Mouse (Mus musculus) heart, postnatal 0 days (tissue): ENCODE results near the gene Apln.

Experiments used
- CTCF ChIP-seq: IDR thresholded peaks from 2 replicates; pipeline ENCODE4 v1.5.1; 2016; ENCODE audit warnings: antibody characterized with exemption, control low read depth, low read depth
- EP300 ChIP-seq: IDR thresholded peaks from 2 replicates; pipeline ENCODE4 v1.6.1; 2016; ENCODE audit warnings: antibody characterized with exemption, low read depth

GRCm38 (mm10) chrX:48054186-48055015 lies 19.7 kb upstream of the Apln start:
- no peak for TF ChIP-seq EP300
- peak; percentile 7; the same call in 1 of the 2 replicates for TF ChIP-seq CTCF
